ENCODE assay signal across 13 mouse cellular contexts in genomic region chr11:114740598-114740997, GRCm38 (mm10). TPM values are rescaled to one million over a fixed set of nuclear protein-coding genes. Genes with fewer than 3 reads are reported as not detected.
DNase-seq lines count a peak whose midpoint lies in the region; ATAC-seq and TF ChIP-seq lines count a peak whose summit lies in the region.
"Had no signal": no experiment of that assay in that cellular context is flagged by ENCODE, and none has a peak within 500 bp of the region (broad histone marks: within the 10 kb centered on the region; RNA-seq: fewer than 3 reads in every experiment).

No protein-coding gene starts in this region.

- WGBS in hindbrain, embryonic 14.5 days, result 25% methylated on average over 10 of the region's 10 CpGs
- 27% methylated on average over 10 of the region's 10 CpGs for WGBS in hindbrain, embryonic 16.5 days
- 24% methylated on average over 9 of the region's 10 CpGs for WGBS in liver, embryonic 12.5 days (ENCODE audit: insufficient replicate concordance)

- no peaks in the 10 kb centered on the region for H3K9me3 ChIP-seq in hindbrain, embryonic 14.5 days (ENCODE audit: control insufficient read depth, low read length)
- H3K9me3 ChIP-seq in hindbrain, embryonic 16.5 days (ENCODE audit: control insufficient read depth, low read length), result no peaks in the 10 kb centered on the region
- no peaks in the 10 kb centered on the region for H3K9me3 ChIP-seq in liver, embryonic 12.5 days (replicated peaks)

- H3K9ac ChIP-seq in hindbrain, embryonic 14.5 days, result no peak overlapping the region
- no peak overlapping the region for H3K9ac ChIP-seq in hindbrain, embryonic 16.5 days (ENCODE audit: low read depth, low read length)
- H3K9ac ChIP-seq in liver, embryonic 12.5 days, result no peak overlapping the region

- POLR2A ChIA-PET in Patski (lab: Charles Lee), result interaction anchor here (1.0 kb wide), 1 partner anchor 57 kb away, joined by 3 read pairs; no protein-coding TSS in a partner anchor

- H3K27ac ChIP-seq in hindbrain, embryonic 14.5 days, result no peak overlapping the region
- H3K27ac ChIP-seq in hindbrain, embryonic 16.5 days (ENCODE audit: low read depth, low read length), result no peak overlapping the region
- no peak overlapping the region for H3K27ac ChIP-seq in liver, embryonic 12.5 days
- H3K27ac ChIP-seq: stomach, postnatal 0 days had no signal

- CTCF ChIA-PET in Patski (lab: Charles Lee), result interaction anchor here (1.1 kb wide), 1 partner anchor 50 kb away, joined by 4 read pairs; no protein-coding TSS in a partner anchor

- peaks cover 6% of the 10 kb centered on the region; the same call in 1 of the 2 replicates for H3K4me1 ChIP-seq in hindbrain, embryonic 14.5 days (replicated peaks; ENCODE audit: control insufficient read depth, insufficient read depth, low read length)
- H3K4me1 ChIP-seq in hindbrain, embryonic 16.5 days (ENCODE audit: control insufficient read depth, insufficient read depth, low read depth, low read length), result peaks cover 2% of the 10 kb centered on the region
- peaks cover 3% of the 10 kb centered on the region; the same call in 1 of the 2 replicates for H3K4me1 ChIP-seq in liver, embryonic 12.5 days

- no peak overlapping the region for H3K4me2 ChIP-seq in hindbrain, embryonic 14.5 days (replicated peaks)
- H3K4me2 ChIP-seq in hindbrain, embryonic 16.5 days (ENCODE audit: low read length), result no peak overlapping the region
- no peak overlapping the region for H3K4me2 ChIP-seq in liver, embryonic 12.5 days

- intact Hi-C loops in left cerebral cortex, postnatal 4 days (cut with DNase I), result loop anchor here (10.0 kb wide), 1 partner anchor 134 kb away; no protein-coding TSS in a partner anchor

- H3K36me3 ChIP-seq in hindbrain, embryonic 14.5 days (replicated peaks; ENCODE audit: control insufficient read depth, insufficient read depth), result no peaks in the 10 kb centered on the region
- H3K36me3 ChIP-seq in hindbrain, embryonic 16.5 days (ENCODE audit: control insufficient read depth, insufficient read depth, low read length), result no peaks in the 10 kb centered on the region
- no peaks in the 10 kb centered on the region for H3K36me3 ChIP-seq in liver, embryonic 12.5 days

- H3K27me3 ChIP-seq in hindbrain, embryonic 14.5 days (ENCODE audit: control insufficient read depth, insufficient read depth, low read length), result no peaks in the 10 kb centered on the region
- no peaks in the 10 kb centered on the region for H3K27me3 ChIP-seq in hindbrain, embryonic 16.5 days (replicated peaks; ENCODE audit: control insufficient read depth, insufficient read depth, low read length)
- H3K27me3 ChIP-seq in Patski, result no peaks in the 10 kb centered on the region
- peaks cover 12% of the 10 kb centered on the region; the same call in 1 of the 2 replicates for H3K27me3 ChIP-seq in liver, embryonic 12.5 days (replicated peaks)

- no peak for TF ChIP-seq CTCF in Patski (IDR thresholded peaks at IDR 0.05)

- ATAC-seq in hindbrain, embryonic 14.5 days (ENCODE audit: low FRiP score), result no peak
- ATAC-seq in hindbrain, embryonic 16.5 days, result no peak
- peak; percentile 73 for ATAC-seq in Patski
- no peak for ATAC-seq in liver, embryonic 12.5 days

- in situ Hi-C loops in Patski (cut with MboI; ENCODE audit: low pct_unique_long_range_greater_than_20kb), result no loop called here

- H3K4me3 ChIP-seq in hindbrain, embryonic 14.5 days (replicated peaks; ENCODE audit: low read length), result no peak overlapping the region
- no peak overlapping the region for H3K4me3 ChIP-seq in hindbrain, embryonic 16.5 days (ENCODE audit: low read length)
- H3K4me3 ChIP-seq in liver, embryonic 12.5 days, result no peak overlapping the region

- DNase-seq in hindbrain, embryonic 14.5 days (ENCODE audit: low spot score), result peak; percentile 24
- no peak for DNase-seq in Patski (ENCODE audit: low read depth, low spot score)
- peak; percentile 47 for DNase-seq in embryo, embryonic 10.5 days (ENCODE audit: low spot score)
- DNase-seq in kidney, postnatal 4 days, result peak; percentile 46 to 65
- no peak for DNase-seq in left cerebral cortex, postnatal 4 days
- DNase-seq: gastrocnemius, postnatal 25 days; layer of hippocampus, postnatal 36 days; liver; lung, postnatal 36 days had no signal

RNA-seq across cellular contexts. Expression of gene Dnaic2, which starts 13.4 kb away (rescaled TPM):
- 1.9 and 2.5 TPM in 2 replicates for polyA plus RNA-seq in hindbrain, embryonic 14.5 days (2014; fragmentation: Nextera tagmentation; extraction: Ambion mirVana)
- 2.5 and 3.0 TPM in 2 replicates for polyA plus RNA-seq in hindbrain, embryonic 16.5 days (2015; fragmentation: Nextera tagmentation; extraction: Ambion mirVana)
- polyA plus RNA-seq in Patski (2021), result 0.27 TPM
- polyA plus RNA-seq in liver, embryonic 12.5 days (2016; fragmentation: Nextera tagmentation; extraction: Ambion mirVana), result 0.05 TPM in 1 of 2 replicates, not detected in the other
- total RNA-seq in left cerebral cortex, postnatal 4 days (2021), result 1 to 10 TPM; 1.5 to 1.8 TPM

RNA-seq across cellular contexts. Expression of gene Kif19a, which starts 24.6 kb away (rescaled TPM):
- 0.99 and 1.4 TPM in 2 replicates for polyA plus RNA-seq in hindbrain, embryonic 14.5 days (2014; fragmentation: Nextera tagmentation; extraction: Ambion mirVana)
- polyA plus RNA-seq in hindbrain, embryonic 16.5 days (2015; fragmentation: Nextera tagmentation; extraction: Ambion mirVana), result 0.55 and 0.69 TPM in 2 replicates
- polyA plus RNA-seq in Patski (2021), result 0.49 TPM
- 0.13 TPM in 1 of 2 replicates, not detected in the other for polyA plus RNA-seq in liver, embryonic 12.5 days (2016; fragmentation: Nextera tagmentation; extraction: Ambion mirVana)
- 1 to 10 TPM; 2.7 to 2.9 TPM for total RNA-seq in left cerebral cortex, postnatal 4 days (2021)

RNA-seq across cellular contexts. Expression of gene Btbd17, which starts 55.1 kb away (rescaled TPM):
- 20.0 and 22.1 TPM in 2 replicates for polyA plus RNA-seq in hindbrain, embryonic 14.5 days (2014; fragmentation: Nextera tagmentation; extraction: Ambion mirVana)
- polyA plus RNA-seq in hindbrain, embryonic 16.5 days (2015; fragmentation: Nextera tagmentation; extraction: Ambion mirVana), result 22.4 and 24.2 TPM in 2 replicates
- 0.45 TPM for polyA plus RNA-seq in Patski (2021)
- polyA plus RNA-seq in liver, embryonic 12.5 days (2016; fragmentation: Nextera tagmentation; extraction: Ambion mirVana), result not detected in 2 replicates
- 10 to 100 TPM; 12.5 to 14.7 TPM for total RNA-seq in left cerebral cortex, postnatal 4 days (2021)
- total RNA-seq: gastrocnemius, postnatal 25 days had no signal

RNA-seq across cellular contexts. Expression of gene Gpr142, which starts 58.1 kb away (rescaled TPM):
- not detected in 2 replicates for polyA plus RNA-seq in hindbrain, embryonic 14.5 days (2014; fragmentation: Nextera tagmentation; extraction: Ambion mirVana)
- not detected in 2 replicates for polyA plus RNA-seq in hindbrain, embryonic 16.5 days (2015; fragmentation: Nextera tagmentation; extraction: Ambion mirVana)
- 0.12 TPM for polyA plus RNA-seq in Patski (2021)
- not detected in 2 replicates for polyA plus RNA-seq in liver, embryonic 12.5 days (2016; fragmentation: Nextera tagmentation; extraction: Ambion mirVana)
- not detected for total RNA-seq in left cerebral cortex, postnatal 4 days (2021)
- total RNA-seq: gastrocnemius, postnatal 25 days; layer of hippocampus, postnatal 36 days had no signal
- polyA plus RNA-seq: cortical plate, adult 2 months; stomach, postnatal 0 days had no signal

Comparison
In these comparisons a context has a peak if more than half of its experiments do, and no peak if none do; other contexts are left out.
1. DNase-seq: peak in hindbrain, embryonic 14.5 days (single experiment), embryo, embryonic 10.5 days (single experiment) and kidney, postnatal 4 days (2 of 2); none in Patski (single experiment) and left cerebral cortex, postnatal 4 days (single experiment).
2. RNA of gene Btbd17, which starts 55.1 kb away (polyA plus RNA-seq): 22.4 to 24.2 TPM in hindbrain, embryonic 16.5 days and 20.0 to 22.1 TPM in hindbrain, embryonic 14.5 days; 0.45 TPM in Patski (single experiment) and not detected in liver, embryonic 12.5 days; every median in the first group is over 10 times any median in the second.